Mouse (Mus musculus) megakaryocyte, embryonic 14.5 days (primary cell): ENCODE results near the gene Samd4b. TPM values are rescaled to one million over a fixed set of nuclear protein-coding genes. Genes with fewer than 3 reads are reported as not detected.
"Not testable (repeated sequence)": the region's sequence is repeated elsewhere in the genome, so short reads cannot be mapped to it uniquely, and the experiment has no call there.

Experiments
- H3K27me3 ChIP-seq: replicated peaks from 2 replicates; pipeline ENCODE3; 2012; ENCODE audit warnings: inconsistent platforms
- H3K36me3 ChIP-seq: replicated peaks from 2 replicates; pipeline ENCODE3; 2012; ENCODE audit warnings: low read length, inconsistent platforms, mixed read lengths
- H3K4me1 ChIP-seq: 2 replicates; pipeline ENCODE4 v1.6.1; 2012; ENCODE audit warnings: inconsistent platforms
- H3K4me3 ChIP-seq: replicated peaks from 2 replicates; pipeline ENCODE3; 2012; ENCODE audit warnings: moderate library complexity, mild to moderate bottlenecking, inconsistent platforms
- H3K9me3 ChIP-seq: 2 replicates; pipeline ENCODE4 v1.6.1; 2012; ENCODE audit warnings: inconsistent platforms
- FLI1 ChIP-seq: IDR thresholded peaks from 2 replicates; pipeline ENCODE4 v1.6.1; 2012; ENCODE audit warnings: low read length, inconsistent platforms, mixed read lengths
- GATA1 ChIP-seq: IDR thresholded peaks from 3 replicates; pipeline ENCODE4 v1.6.1; 2012; ENCODE audit warnings: mixed read lengths, low read length, inconsistent platforms, borderline replicate concordance
- polyA plus RNA-seq: library from polyadenylated mRNA; stranded (reverse); fragments of >175 nt; gene quantifications from 2 replicates; pipeline ENCODE4 v1.2.3, GENCODE M21; 2012; ENCODE audit warnings: low replicate concordance; ENCODE audit not compliant: insufficient read depth

The Samd4b gene
- polyA plus RNA-seq, 1 experiment, result 125 TPM

DNA sequence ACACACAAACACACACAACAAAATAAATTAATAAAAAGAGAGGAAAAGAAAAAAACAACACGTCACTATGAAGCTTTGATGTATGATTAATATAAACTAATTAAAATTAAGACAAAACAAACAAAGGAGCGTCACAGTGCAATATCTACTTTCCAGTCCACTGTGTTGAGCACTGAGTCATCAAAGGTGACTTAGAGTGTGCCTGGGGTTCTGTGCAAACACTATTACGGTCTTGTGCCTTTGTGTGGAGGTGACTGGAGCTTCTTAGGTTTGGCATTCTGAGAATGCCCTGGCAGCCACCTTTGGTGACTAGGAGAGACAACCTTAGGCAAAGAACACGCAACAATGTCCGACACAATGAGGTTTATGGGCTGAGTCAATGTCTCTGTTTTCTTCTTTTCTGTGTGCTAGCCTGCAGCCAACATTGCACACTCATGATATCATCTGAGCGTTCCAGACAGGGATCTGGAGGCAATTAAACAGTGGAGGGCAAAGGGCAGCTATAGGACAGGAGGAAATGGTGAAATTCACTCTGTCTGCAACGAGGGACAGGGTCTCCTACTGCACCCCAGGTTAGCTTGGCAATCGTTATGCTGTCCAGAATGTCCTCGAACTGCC is 21.3 kb upstream of the Samd4b start:
- H3K4me1 ChIP-seq, result no peaks in the 10 kb centered on the region
- peaks cover 19% of the 10 kb centered on the region for H3K27me3 ChIP-seq
- H3K4me3 ChIP-seq, result no peak overlapping the region
- H3K9me3 ChIP-seq, result no peaks in the 10 kb centered on the region
- H3K36me3 ChIP-seq, result no peaks in the 10 kb centered on the region
- TF ChIP-seq GATA1, result no peak
- TF ChIP-seq FLI1, result no peak

DNA sequence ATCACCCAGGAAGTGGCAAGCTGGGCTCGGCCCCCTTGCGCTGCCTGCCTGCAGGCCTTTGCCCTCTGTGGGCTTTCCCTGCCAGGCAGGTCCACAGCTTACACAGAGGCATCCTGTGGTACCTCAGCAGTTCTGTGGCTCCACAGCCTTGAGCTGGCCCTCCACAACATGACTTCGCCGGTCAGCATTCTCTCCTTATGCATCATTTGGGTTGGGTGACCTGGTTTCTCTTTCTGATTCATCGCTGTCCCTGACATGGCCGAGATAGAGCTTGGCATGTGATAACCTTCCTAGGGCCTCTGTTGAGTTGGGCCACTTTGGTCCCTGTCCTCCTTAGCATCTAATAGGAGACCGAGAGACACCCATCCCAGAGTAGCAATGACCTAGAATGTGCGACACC is 8.0 kb upstream of the Samd4b start:
- Histone ChIP-seq H3K4me1 (peaks cover 26% of the 10 kb centered on the region), H3K27me3 (peaks cover 26% of the 10 kb centered on the region), H3K36me3 (no peaks in the 10 kb centered on the region), H3K4me3 (no peak overlapping the region), H3K9me3 (no peaks in the 10 kb centered on the region)
- TF ChIP-seq GATA1 (no peak), FLI1 (no peak)

DNA sequence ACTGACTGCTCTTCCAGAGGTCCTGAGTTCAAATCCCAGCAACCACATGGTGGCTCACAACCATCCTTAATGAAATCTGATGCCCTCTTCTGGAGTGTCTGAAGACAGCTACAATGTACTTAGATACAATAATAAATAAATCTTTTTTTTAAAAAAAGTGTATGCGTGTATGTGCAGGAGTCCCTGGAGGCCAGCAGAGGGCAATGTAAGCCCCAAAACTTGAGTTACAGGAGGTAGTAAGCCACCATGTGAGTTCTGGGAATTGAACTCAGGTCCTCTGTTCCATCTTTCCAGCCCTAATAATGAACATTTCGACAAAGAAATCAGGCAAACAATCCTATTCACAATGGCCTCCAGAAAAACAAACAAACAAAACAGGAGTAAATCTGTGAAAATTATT is 5.8 kb upstream of the Samd4b start:
- peaks cover 25% of the 10 kb centered on the region for H3K4me1 ChIP-seq
- peaks cover 22% of the 10 kb centered on the region for H3K27me3 ChIP-seq
- not testable (repeated sequence) for H3K4me3 ChIP-seq, H3K36me3 ChIP-seq, H3K9me3 ChIP-seq

DNA sequence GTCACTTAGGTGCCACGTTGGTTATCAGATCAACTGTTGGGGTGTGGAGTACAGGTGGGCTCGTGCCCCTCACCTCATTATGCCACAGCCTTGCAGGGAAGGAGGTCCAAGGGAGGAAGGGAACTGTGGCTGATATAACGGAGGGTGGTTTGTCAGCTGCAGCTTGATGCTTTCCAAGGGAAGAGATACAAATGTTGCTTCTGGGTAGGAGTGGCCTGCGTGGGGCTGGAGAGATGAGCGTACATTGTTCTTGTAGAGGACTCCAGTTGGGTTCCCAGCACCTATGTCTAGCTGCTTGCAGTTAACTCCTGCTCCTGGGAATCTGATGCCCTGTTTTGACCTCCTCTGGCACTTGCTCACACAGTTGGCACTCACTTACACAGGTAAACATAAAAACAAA is 5.2 kb upstream of the Samd4b start:
- Histone ChIP-seq H3K9me3 (no peaks in the 10 kb centered on the region), H3K36me3 (no peaks in the 10 kb centered on the region), H3K27me3 (peaks cover 22% of the 10 kb centered on the region), H3K4me1 (peaks cover 30% of the 10 kb centered on the region), H3K4me3 (no peak overlapping the region)
- no peak for TF ChIP-seq FLI1
- TF ChIP-seq GATA1, result no peak

DNA sequence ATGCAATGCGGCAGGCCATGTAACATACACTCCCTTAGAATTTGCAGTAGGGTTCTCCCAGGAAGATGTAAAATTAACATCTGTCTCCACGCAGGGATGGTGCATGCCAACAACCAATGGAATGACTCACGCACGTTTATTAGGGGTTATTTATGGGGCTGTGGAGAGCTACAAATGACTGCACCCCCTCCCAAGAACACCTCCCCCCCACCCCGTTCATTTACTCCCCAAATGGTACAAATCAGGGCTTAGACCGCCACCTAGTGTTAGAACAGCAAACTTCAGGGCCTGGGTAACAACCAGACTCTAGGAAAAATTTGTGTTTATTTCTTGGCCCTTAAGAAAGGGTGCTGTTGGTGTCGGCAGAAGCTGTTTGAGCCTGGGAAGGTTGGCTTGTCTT is 3.7 kb upstream of the Samd4b start:
- TF ChIP-seq FLI1 (no peak), GATA1 (no peak)
- Histone ChIP-seq H3K9me3 (no peaks in the 10 kb centered on the region), H3K4me3 (peak overlapping the region; percentile 71), H3K27me3 (peaks cover 12% of the 10 kb centered on the region), H3K4me1 (peaks cover 40% of the 10 kb centered on the region), H3K36me3 (no peaks in the 10 kb centered on the region)

DNA sequence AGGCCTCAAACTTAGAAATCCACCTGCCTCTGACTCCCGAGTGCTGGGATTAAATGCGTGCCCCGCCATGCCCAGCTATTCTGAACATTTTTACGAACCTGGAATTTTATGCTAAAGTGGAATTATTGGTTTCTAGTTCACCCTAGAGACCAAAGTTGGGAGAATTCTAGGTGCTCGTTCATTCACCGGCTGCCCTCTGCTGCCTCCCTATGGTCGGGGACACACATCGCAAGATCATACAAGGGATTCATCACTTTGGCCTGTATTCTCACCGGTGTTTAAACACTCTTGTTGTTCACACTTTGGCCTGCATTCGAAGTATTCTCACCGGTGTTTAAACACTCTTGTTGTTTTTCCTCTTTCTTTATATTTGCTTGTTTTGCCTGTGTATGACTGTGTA is 3.1 kb upstream of the Samd4b start:
- Histone ChIP-seq H3K4me1 (peaks cover 46% of the 10 kb centered on the region), H3K27me3 (peaks cover 6% of the 10 kb centered on the region), H3K9me3 (no peaks in the 10 kb centered on the region), H3K36me3 (no peaks in the 10 kb centered on the region), H3K4me3 (no peak overlapping the region)
- no peak for TF ChIP-seq FLI1
- TF ChIP-seq GATA1, result no peak

DNA sequence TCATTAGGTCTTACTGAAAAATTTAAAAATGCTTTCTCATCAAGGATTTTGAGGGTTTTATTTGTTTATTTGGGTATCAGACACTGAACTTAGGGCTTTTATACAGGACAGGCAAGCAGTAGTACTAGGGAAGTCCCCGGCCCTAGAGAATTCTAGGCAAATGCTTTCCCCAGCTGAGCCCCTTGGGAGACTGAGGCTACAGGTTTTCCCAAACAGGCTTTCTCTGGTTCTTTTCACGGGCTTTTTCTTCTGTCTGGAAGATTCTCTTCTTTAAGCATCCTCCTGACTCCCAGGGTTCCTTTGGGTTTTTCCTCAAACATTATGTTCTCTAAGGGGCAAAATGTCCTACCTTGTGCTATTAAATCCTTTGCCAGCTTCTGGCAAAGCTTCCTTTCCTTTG is 1.0 kb upstream of the Samd4b start:
- TF ChIP-seq GATA1, result no peak
- no peak for TF ChIP-seq FLI1
- no peak overlapping the region for H3K4me3 ChIP-seq
- peaks cover 60% of the 10 kb centered on the region for H3K4me1 ChIP-seq
- peaks cover 3% of the 10 kb centered on the region for H3K36me3 ChIP-seq
- peaks cover 2% of the 10 kb centered on the region for H3K27me3 ChIP-seq
- H3K9me3 ChIP-seq, result no peaks in the 10 kb centered on the region

DNA sequence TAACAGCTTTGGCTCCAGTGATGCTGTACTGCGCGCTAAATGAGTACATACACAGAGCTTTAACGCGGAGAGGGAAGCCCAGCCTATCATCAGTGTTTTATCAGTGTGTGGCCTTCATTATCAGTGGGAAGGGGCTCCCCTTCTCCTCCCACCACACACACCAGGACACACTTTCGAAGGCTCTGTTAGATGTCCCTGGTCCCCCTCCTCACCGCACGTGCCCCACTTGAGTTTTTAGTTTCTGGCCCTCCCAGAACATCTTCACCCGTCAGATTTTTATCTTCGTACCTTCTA is 720 bp downstream of the Samd4b start:
- Histone ChIP-seq H3K4me3 (peak overlapping the region; percentile 93), H3K36me3 (peaks cover 6% of the 10 kb centered on the region), H3K9me3 (no peaks in the 10 kb centered on the region), H3K27me3 (peaks cover 7% of the 10 kb centered on the region), H3K4me1 (peaks cover 73% of the 10 kb centered on the region)
- no peak for TF ChIP-seq GATA1

DNA sequence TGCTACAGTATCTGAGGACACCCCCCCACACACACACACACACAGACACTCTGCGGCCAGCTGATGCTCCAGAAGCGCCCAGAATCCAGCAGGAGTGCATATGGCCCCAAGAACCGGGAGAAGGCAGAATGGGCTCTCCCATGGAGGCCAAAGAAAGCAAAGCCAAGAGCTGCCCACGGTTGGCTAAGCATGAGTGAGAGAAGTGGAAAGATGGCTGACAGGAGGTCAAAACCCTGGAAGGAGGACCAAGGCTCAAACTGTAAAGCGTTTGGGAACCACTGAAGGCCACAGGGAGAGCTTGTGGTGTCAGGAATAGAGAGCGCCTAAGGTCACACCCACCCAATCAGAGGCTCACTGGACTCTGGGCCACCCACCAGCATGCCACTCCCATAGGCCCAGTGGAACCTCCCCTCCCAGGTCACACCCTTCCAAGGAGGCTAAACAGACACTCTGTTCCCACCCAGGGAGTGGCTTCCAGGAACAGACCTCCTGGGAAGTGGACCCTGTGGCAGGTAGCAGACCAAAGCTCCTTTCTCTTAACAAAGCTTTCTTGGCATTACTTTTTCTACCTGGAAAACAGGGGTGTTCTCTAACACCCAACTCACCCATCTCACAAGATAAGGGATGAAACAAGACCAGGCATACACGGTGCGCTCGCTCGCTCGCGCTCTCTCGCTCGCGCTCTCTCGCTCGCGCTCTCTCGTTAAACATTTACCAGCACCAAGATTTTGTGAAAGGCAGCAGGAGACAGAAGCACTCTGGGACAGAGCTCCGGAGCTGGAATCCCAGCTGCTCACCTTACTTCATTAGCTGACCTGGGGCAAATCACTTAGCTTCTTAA is 1.3 kb downstream of the Samd4b start:
- H3K4me3 ChIP-seq, result peak overlapping the region; percentile 93

DNA sequence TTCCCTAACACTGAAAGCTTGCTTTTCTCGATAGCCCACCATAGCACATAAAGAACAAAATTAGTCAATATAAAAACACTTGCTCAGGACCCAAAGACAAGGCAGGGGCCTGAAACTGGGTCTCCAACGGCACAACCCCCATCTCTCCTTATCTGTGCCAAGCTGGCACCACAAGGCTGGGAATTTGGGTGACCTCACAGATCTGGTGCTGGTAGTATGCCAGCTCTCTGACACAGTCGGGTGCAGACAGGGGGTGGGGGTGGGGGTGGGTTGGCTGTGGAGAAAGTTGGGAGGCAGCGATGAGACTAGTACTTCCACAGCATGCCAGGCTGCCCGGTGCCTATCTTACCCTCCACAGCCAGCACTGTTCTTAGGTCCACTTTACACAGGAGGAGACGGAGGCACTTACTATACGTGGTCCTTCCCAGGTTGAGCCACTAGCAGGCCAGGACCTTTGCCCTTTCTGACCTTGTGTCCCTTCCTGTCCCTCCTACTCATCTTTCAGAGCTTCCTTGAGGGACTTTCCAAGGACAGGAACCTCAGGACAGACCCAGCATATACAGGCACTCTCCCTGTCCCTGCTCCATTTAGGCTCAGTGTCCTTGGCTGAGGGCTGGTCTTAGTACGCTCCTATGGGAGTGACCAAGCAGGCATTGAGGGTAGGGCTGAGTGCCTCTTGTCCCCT is 2.1 kb downstream of the Samd4b start:
- Histone ChIP-seq H3K27me3 (peaks cover 7% of the 10 kb centered on the region), H3K9me3 (no peaks in the 10 kb centered on the region), H3K4me1 (peaks cover 76% of the 10 kb centered on the region), H3K36me3 (peaks cover 6% of the 10 kb centered on the region), H3K4me3 (peak overlapping the region; percentile 44)
- TF ChIP-seq GATA1, result no peak
- TF ChIP-seq FLI1, result no peak

More for the DNA sequence above, 1.3 kb downstream of the Samd4b start:
- no peak for TF ChIP-seq FLI1
- no peak for TF ChIP-seq GATA1
- Histone ChIP-seq H3K9me3 (no peaks in the 10 kb centered on the region), H3K27me3 (peaks cover 7% of the 10 kb centered on the region), H3K4me1 (peaks cover 77% of the 10 kb centered on the region), H3K36me3 (peaks cover 6% of the 10 kb centered on the region)
